Mouse (Mus musculus) kidney, postnatal 0 days (tissue): ENCODE measurements around the gene Bdkrb2. TPM values are rescaled to one million over a fixed set of nuclear protein-coding genes. Genes with fewer than 3 reads are reported as not detected.

Experiments
- ATAC-seq: fragments of 200-750 bp; cut with Nextera tagmentation; replicated peaks from 2 replicates; pipeline ENCODE4 v1.8.0; 2017; ENCODE audit warnings: low read depth, moderate number of reproducible peaks, moderate TSS enrichment, moderate library complexity; ENCODE audit not compliant: low FRiP score
- DNase-seq: peaks from one replicate; pipeline ENCODE4 v3.0.0-alpha.2; 2016; ENCODE audit warnings: low spot score
- H3K27ac ChIP-seq: fragments of 300-500 bp; sonication (generic); 2 replicates; pipeline ENCODE4 v1.5.1; 2014; ENCODE audit warnings: mild to moderate bottlenecking
- H3K27me3 ChIP-seq: fragments of 300-500 bp; sonication (generic); 2 replicates; pipeline ENCODE4 v1.6.1; 2014; ENCODE audit warnings: low read length, mixed read lengths; ENCODE audit not compliant: insufficient read depth
- H3K36me3 ChIP-seq: fragments of 300-500 bp; sonication (generic); 2 replicates; pipeline ENCODE4 v1.6.1; 2014; ENCODE audit warnings: low read length, mixed read lengths; ENCODE audit not compliant: insufficient read depth
- H3K4me1 ChIP-seq: fragments of 300-500 bp; sonication (generic); replicated peaks from 2 replicates; pipeline ENCODE4 v1.6.1; 2014; ENCODE audit warnings: antibody characterized with exemption, low read length, mixed read lengths; ENCODE audit not compliant: insufficient read depth
- H3K4me2 ChIP-seq: fragments of 300-500 bp; sonication (generic); 2 replicates; pipeline ENCODE4 v1.6.1; 2014; ENCODE audit warnings: mild to moderate bottlenecking, low read length, moderate library complexity, mixed read lengths
- H3K4me3 ChIP-seq: fragments of 300-500 bp; sonication (generic); replicated peaks from 2 replicates; pipeline ENCODE4 v1.5.1; 2014; ENCODE audit warnings: low read depth, low read length
- H3K9ac ChIP-seq: fragments of 300-500 bp; sonication (generic); 2 replicates; pipeline ENCODE4 v1.6.1; 2014; ENCODE audit warnings: low read depth, low read length
- H3K9me3 ChIP-seq: fragments of 300-500 bp; sonication (generic); replicated peaks from 2 replicates; pipeline ENCODE4 v1.6.1; 2016; ENCODE audit warnings: low read length, inconsistent platforms, mixed read lengths
- CTCF ChIP-seq: IDR thresholded peaks from 2 replicates; pipeline ENCODE4 v1.5.1; 2016; ENCODE audit warnings: antibody characterized with exemption, low read depth, mild to moderate bottlenecking, moderate library complexity
- WGBS: fragments of 180-500 bp; shearing (Covaris S2); extraction: QIAGEN DNeasy Blood & Tissue Kit; methylation state at CpG from one replicate; pipeline ENCODE4 v1.1.7; 2014; 5-methylcytosine and 5-hydroxymethylcytosine counted together
- polyA plus RNA-seq: library from polyadenylated mRNA; unstranded; fragments of >200 nt; fragmentation: Nextera tagmentation; extraction: Ambion mirVana; gene quantifications from 2 replicates; pipeline ENCODE4 v1.2.1, GENCODE M21; 2015

Gene Bdkrb2
- polyA plus RNA-seq, 1 experiment from 2014 or later, result 1.1 TPM

DNA sequence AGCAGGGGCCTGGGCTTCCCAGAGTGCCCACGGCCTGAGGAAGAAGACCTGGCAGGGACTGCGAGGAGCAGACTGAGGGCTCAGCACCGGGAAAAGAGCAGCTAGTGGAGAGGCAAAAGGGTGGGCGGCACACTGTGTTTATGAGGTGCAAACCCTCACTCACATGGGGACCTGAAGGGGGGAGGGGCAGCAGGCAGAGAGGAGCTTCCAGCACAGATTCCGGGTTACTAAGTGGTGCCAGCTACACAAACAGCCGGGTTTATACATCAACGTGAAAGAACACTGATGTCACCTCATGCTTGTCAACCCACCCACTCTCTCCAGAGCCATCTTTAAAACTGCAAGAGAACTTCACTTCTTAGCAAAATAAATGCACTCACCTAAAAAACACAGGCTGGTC is 62.8 kb downstream of the Bdkrb2 start:
- 17% methylated on average over 7 of the region's 7 CpGs for WGBS
- Histone ChIP-seq H3K4me2 (no peak overlapping the region), H3K4me3 (no peak overlapping the region), H3K9ac (no peak overlapping the region), H3K36me3 (peaks cover 48% of the 10 kb centered on the region), H3K27ac (no peak overlapping the region), H3K27me3 (no peaks in the 10 kb centered on the region), H3K4me1 (no peaks in the 10 kb centered on the region), H3K9me3 (no peaks in the 10 kb centered on the region)
- TF ChIP-seq CTCF, result no peak
- DNase-seq (no peak), ATAC-seq (no peak)

DNA sequence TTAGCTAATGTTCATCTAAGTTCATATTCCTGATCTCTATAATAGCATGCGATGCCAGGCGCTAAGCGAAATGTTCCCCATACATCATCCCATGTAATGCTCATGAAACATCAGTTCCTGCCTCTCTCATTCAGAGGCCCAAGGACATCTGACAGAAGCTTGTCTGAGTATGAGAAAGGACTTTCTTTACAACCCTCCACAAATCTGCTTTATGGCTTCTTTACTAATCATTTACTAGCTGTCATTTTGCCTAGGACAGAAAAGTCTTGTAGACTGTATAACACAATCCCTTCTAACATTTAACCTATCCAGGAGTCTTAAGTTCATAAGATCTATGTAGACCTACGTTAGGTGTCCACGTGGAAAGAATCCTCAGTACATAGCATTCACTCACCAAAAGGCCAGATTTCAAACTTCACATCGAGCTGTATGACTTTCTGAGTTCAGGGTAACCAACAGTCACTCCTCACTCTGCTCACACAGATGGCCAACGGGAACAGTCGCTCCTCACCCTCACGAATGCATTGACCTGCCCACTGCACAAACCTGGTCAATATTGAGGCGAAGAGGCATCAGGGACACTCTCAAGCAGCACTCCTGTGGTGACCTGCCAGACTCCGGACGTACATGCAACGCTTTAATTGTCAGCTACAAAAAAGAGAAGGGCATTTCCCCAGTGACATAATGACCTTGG is 71.5 kb downstream of the Bdkrb2 start:
- no peak overlapping the region for H3K27ac ChIP-seq
- no peaks in the 10 kb centered on the region for H3K27me3 ChIP-seq
- no peaks in the 10 kb centered on the region for H3K4me1 ChIP-seq
- H3K36me3 ChIP-seq, result peaks cover 59% of the 10 kb centered on the region
- no peak overlapping the region for H3K4me2 ChIP-seq
- H3K9me3 ChIP-seq, result no peaks in the 10 kb centered on the region
- no peak for TF ChIP-seq CTCF
- no peak overlapping the region for H3K9ac ChIP-seq
- H3K4me3 ChIP-seq, result no peak overlapping the region
- WGBS, result 95% methylated on average over 13 of the region's 13 CpGs
- ATAC-seq (no peak), DNase-seq (no peak)

GRCm38 (mm10) chr12:105636551-105636950 is 73.5 kb downstream of the Bdkrb2 start:
- 87% methylated on average over 9 of the region's 9 CpGs for whole genome bisulfite sequencing
- no peak for DNase-seq
- H3K4me3 ChIP-seq, result no peak overlapping the region
- no peak for TF ChIP-seq CTCF
- H3K36me3 ChIP-seq, result peaks cover 78% of the 10 kb centered on the region
- no peak overlapping the region for H3K4me2 ChIP-seq
- H3K4me1 ChIP-seq, result no peaks in the 10 kb centered on the region
- H3K9me3 ChIP-seq, result no peaks in the 10 kb centered on the region
- ATAC-seq, result no peak
- H3K9ac ChIP-seq, result no peak overlapping the region
- no peaks in the 10 kb centered on the region for H3K27me3 ChIP-seq
- no peak overlapping the region for H3K27ac ChIP-seq

GRCm38 (mm10) chr12:105637554-105637953 is 74.5 kb downstream of the Bdkrb2 start:
- H3K4me1 ChIP-seq, result no peaks in the 10 kb centered on the region
- peak; percentile 45 for TF ChIP-seq CTCF
- no peak overlapping the region for H3K4me2 ChIP-seq
- ATAC-seq (no peak), DNase-seq (no peak)
- H3K27ac ChIP-seq, result no peak overlapping the region
- H3K9me3 ChIP-seq, result no peaks in the 10 kb centered on the region
- no peak overlapping the region for H3K9ac ChIP-seq
- no peak overlapping the region for H3K4me3 ChIP-seq
- peaks cover 87% of the 10 kb centered on the region for H3K36me3 ChIP-seq
- WGBS, result 70% methylated on average over 4 of the region's 4 CpGs
- no peaks in the 10 kb centered on the region for H3K27me3 ChIP-seq

DNA sequence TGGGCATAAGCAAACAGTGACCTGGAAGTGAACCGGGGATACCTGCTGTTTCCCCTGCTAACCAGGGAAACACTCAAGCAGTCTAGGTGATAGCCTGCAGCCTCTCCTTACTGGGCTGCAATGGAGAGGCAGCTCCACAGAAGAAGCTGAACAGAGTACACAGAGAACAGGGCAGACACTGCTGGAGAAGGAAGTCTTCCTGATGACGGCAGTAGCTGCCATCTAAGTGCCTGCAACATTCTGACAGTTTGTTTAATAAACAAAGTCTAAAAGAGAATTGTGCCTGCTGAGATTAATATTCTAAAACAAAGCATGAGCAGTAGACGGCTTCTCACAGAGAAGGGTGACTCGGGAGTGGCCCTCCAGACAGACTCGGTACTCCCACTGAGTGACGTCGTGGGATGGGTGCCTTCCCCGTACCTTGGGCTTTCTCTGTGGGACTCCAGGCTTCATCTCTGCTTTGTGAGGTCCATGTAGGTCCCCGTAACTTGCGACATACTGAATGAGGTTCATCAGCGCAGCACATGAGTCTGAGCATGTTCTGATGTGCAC is 79.8 kb downstream of the Bdkrb2 start:
- H3K9me3 ChIP-seq, result no peaks in the 10 kb centered on the region
- H3K4me1 ChIP-seq, result no peaks in the 10 kb centered on the region
- H3K9ac ChIP-seq, result no peak overlapping the region
- TF ChIP-seq CTCF, result no peak
- no peak overlapping the region for H3K4me3 ChIP-seq
- no peak overlapping the region for H3K4me2 ChIP-seq
- no peak for DNase-seq
- no peaks in the 10 kb centered on the region for H3K27me3 ChIP-seq
- 91% methylated on average over 11 of the region's 11 CpGs for WGBS
- H3K36me3 ChIP-seq, result peaks cover 81% of the 10 kb centered on the region
- no peak overlapping the region for H3K27ac ChIP-seq
- ATAC-seq, result no peak

Other genes with a start within 250 kb of the Bdkrb2 start
- 0.11 and 0.12 TPM in 2 replicates for gene Tunar, start 229.4 kb upstream of the Bdkrb2 start, polyA plus RNA-seq
- 1.1 TPM in 2 replicates for gene D430019H16Rik, start 109.4 kb upstream of the Bdkrb2 start, polyA plus RNA-seq
- 0.11 TPM in 1 of 2 replicates, not detected in the other for gene Bdkrb1, start 39.9 kb downstream of the Bdkrb2 start, polyA plus RNA-seq
- gene Gskip, start 121.6 kb downstream of the Bdkrb2 start, polyA plus RNA-seq, result 27.3 and 28.5 TPM in 2 replicates
- gene Atg2b, start 122.0 kb downstream of the Bdkrb2 start, polyA plus RNA-seq, result 8.4 and 8.8 TPM in 2 replicates
- 3.7 and 4.1 TPM in 2 replicates for gene Ak7, start 142.8 kb downstream of the Bdkrb2 start, polyA plus RNA-seq
- 189 TPM in 2 replicates for gene Papola, start 221.5 kb downstream of the Bdkrb2 start, polyA plus RNA-seq